Mouse (Mus musculus) heart, embryonic 15.5 days (tissue): Measurements from ENCODE around the gene Gimap8. TPM values are rescaled to one million over a fixed set of nuclear protein-coding genes. Genes with fewer than 3 reads are reported as not detected.

Experiments
- ATAC-seq: fragments of 200-750 bp; cut with Nextera tagmentation; replicated peaks from 2 replicates; pipeline ENCODE4 v1.8.0; 2017; ENCODE audit warnings: low read depth, moderate TSS enrichment; ENCODE audit not compliant: insufficient number of reproducible peaks, insufficient read depth, low FRiP score
- H3K27ac ChIP-seq: fragments of 300-500 bp; sonication (generic); 2 replicates; pipeline ENCODE4 v1.5.1; 2015; ENCODE audit warnings: mild to moderate bottlenecking, inconsistent platforms
- H3K27me3 ChIP-seq: fragments of 300-500 bp; sonication (generic); 2 replicates; pipeline ENCODE4 v1.6.1; 2015; ENCODE audit warnings: inconsistent platforms
- H3K36me3 ChIP-seq: fragments of 300-500 bp; sonication (generic); 2 replicates; pipeline ENCODE4 v1.6.1; 2015; ENCODE audit warnings: mild to moderate bottlenecking, inconsistent platforms
- H3K4me1 ChIP-seq: fragments of 300-500 bp; sonication (generic); replicated peaks from 2 replicates; pipeline ENCODE4 v1.6.1; 2015; ENCODE audit warnings: inconsistent platforms
- H3K4me2 ChIP-seq: fragments of 300-500 bp; sonication (generic); 2 replicates; pipeline ENCODE4 v1.6.1; 2015; ENCODE audit warnings: inconsistent platforms, mild to moderate bottlenecking, moderate library complexity
- H3K4me3 ChIP-seq: fragments of 300-500 bp; sonication (generic); 2 replicates; pipeline ENCODE4 v1.5.1; 2015; ENCODE audit warnings: mild to moderate bottlenecking, inconsistent platforms
- H3K9ac ChIP-seq: fragments of 300-500 bp; sonication (generic); 2 replicates; pipeline ENCODE4 v1.6.1; 2015; ENCODE audit warnings: mild to moderate bottlenecking, inconsistent platforms
- H3K9me3 ChIP-seq: fragments of 300-500 bp; sonication (generic); replicated peaks from 2 replicates; pipeline ENCODE4 v1.6.1; 2016; ENCODE audit warnings: inconsistent platforms
- WGBS: fragments of 180-500 bp; shearing (Covaris S2); methylation state at CpG from one replicate; pipeline ENCODE4 v1.1.7; 2015; ENCODE audit warnings: mixed read lengths; 5-methylcytosine and 5-hydroxymethylcytosine counted together
- polyA plus RNA-seq: library from polyadenylated mRNA; unstranded; fragments of >200 nt; fragmentation: Nextera tagmentation; extraction: Ambion mirVana; gene quantifications from 2 replicates; pipeline ENCODE4 v1.2.1, GENCODE M21; 2015

The Gimap8 gene
- polyA plus RNA-seq, 1 experiment from 2014 or later, result 1.6 TPM

- Histone ChIP-seq H3K9me3 (no peaks in the 10 kb centered on the region), H3K27me3 (no peaks in the 10 kb centered on the region), H3K4me2 (no peak overlapping the region), H3K4me3 (no peak overlapping the region), H3K4me1 (no peaks in the 10 kb centered on the region), H3K9ac (no peak overlapping the region), H3K36me3 (no peaks in the 10 kb centered on the region), H3K27ac (no peak overlapping the region)
- ATAC-seq, result no peak
Measured at GRCm38 (mm10) chr6:48668022-48668421, 21.0 kb downstream of the Gimap8 start.

- WGBS, result 50% methylated on average over 2 of the region's 2 CpGs
- H3K36me3 ChIP-seq, result no peaks in the 10 kb centered on the region
- no peak overlapping the region for H3K9ac ChIP-seq
- H3K9me3 ChIP-seq, result no peaks in the 10 kb centered on the region
- ATAC-seq, result no peak
- H3K27ac ChIP-seq, result no peak overlapping the region
- H3K27me3 ChIP-seq, result no peaks in the 10 kb centered on the region
- no peak overlapping the region for H3K4me2 ChIP-seq
- H3K4me1 ChIP-seq, result no peaks in the 10 kb centered on the region
- no peak overlapping the region for H3K4me3 ChIP-seq
Measured at GRCm38 (mm10) chr6:48669446-48669969, 22.5 kb downstream of the Gimap8 start.

GRCm38 (mm10) chr6:48674291-48675058, 27.4 kb downstream of the Gimap8 start:
- Histone ChIP-seq H3K27me3 (no peaks in the 10 kb centered on the region), H3K4me3 (no peak overlapping the region), H3K4me2 (no peak overlapping the region), H3K36me3 (no peaks in the 10 kb centered on the region), H3K9me3 (no peaks in the 10 kb centered on the region), H3K4me1 (0 out of 2 replicates have a peak, but pooled peaks cover 4% of the 10 kb centered on the region), H3K9ac (no peak overlapping the region), H3K27ac (no peak overlapping the region)
- 92% methylated on average over 9 of the region's 9 CpGs for WGBS
- no peak for ATAC-seq

- H3K36me3 ChIP-seq, result no peaks in the 10 kb centered on the region
- H3K27me3 ChIP-seq, result no peaks in the 10 kb centered on the region
- WGBS, result 43% methylated on average over 10 of the region's 10 CpGs
- H3K9ac ChIP-seq, result no peak overlapping the region
- ATAC-seq, result no peak
- peak overlapping the region; percentile 53 for H3K4me2 ChIP-seq
- H3K4me1 ChIP-seq, result 0 out of 2 replicates have a peak, but pooled peaks cover 4% of the 10 kb centered on the region
- peak overlapping the region; percentile 44 for H3K4me3 ChIP-seq
- H3K9me3 ChIP-seq, result no peaks in the 10 kb centered on the region
- peak overlapping the region; percentile 36 for H3K27ac ChIP-seq
Measured at GRCm38 (mm10) chr6:48675400-48675930, 28.4 kb downstream of the Gimap8 start.

GRCm38 (mm10) chr6:48675931-48676859, 29.2 kb downstream of the Gimap8 start, which contains the start of gene Gimap9:
Gimap9 (plus strand) TSS chr6:48676129.
- WGBS, result 24% methylated on average over 13 of the region's 13 CpGs
- H3K36me3 ChIP-seq, result no peaks in the 10 kb centered on the region
- H3K4me2 ChIP-seq, result peak within 1 kb of the TSS; percentile 53
- H3K9me3 ChIP-seq, result no peaks in the 10 kb centered on the region
- H3K4me3 ChIP-seq, result peak within 1 kb of the TSS; percentile 44
- H3K27me3 ChIP-seq, result no peaks in the 10 kb centered on the region
- peak within 1 kb of the TSS; percentile 36 for H3K27ac ChIP-seq
- H3K4me1 ChIP-seq, result 0 out of 2 replicates have a peak, but pooled peaks cover 4% of the 10 kb centered on the region
- ATAC-seq, result 0 out of 2 replicates have a peak, but pooled peaks have one; percentile 25
- peak within 1 kb of the TSS; percentile 2; the same call in 1 of the 2 replicates for H3K9ac ChIP-seq

- ATAC-seq, result peak; percentile 31; the same call in 1 of the 2 replicates
- H3K27me3 ChIP-seq, result no peaks in the 10 kb centered on the region
- no peaks in the 10 kb centered on the region for H3K36me3 ChIP-seq
- H3K27ac ChIP-seq, result no peak overlapping the region; the same call in 1 of the 2 replicates
- H3K4me3 ChIP-seq, result peak overlapping the region; percentile 44
- H3K4me1 ChIP-seq, result 0 out of 2 replicates have a peak, but pooled peaks cover 4% of the 10 kb centered on the region
- WGBS, result 73% methylated on average over 5 of the region's 5 CpGs
- H3K4me2 ChIP-seq, result peak overlapping the region; percentile 53
- no peak overlapping the region for H3K9ac ChIP-seq
- H3K9me3 ChIP-seq, result no peaks in the 10 kb centered on the region
Measured at GRCm38 (mm10) chr6:48676860-48677415, 29.9 kb downstream of the Gimap8 start.

GRCm38 (mm10) chr6:48677492-48678345, 30.7 kb downstream of the Gimap8 start:
- Histone ChIP-seq H3K4me3 (peak overlapping the region; percentile 21; the same call in 1 of the 2 replicates), H3K4me2 (no peak overlapping the region; the same call in 1 of the 2 replicates)

GRCm38 (mm10) chr6:48678391-48678790, 31.4 kb downstream of the Gimap8 start:
- Histone ChIP-seq H3K9me3 (no peaks in the 10 kb centered on the region), H3K27ac (no peak overlapping the region), H3K27me3 (no peaks in the 10 kb centered on the region), H3K4me2 (no peak overlapping the region), H3K9ac (no peak overlapping the region), H3K36me3 (no peaks in the 10 kb centered on the region), H3K4me3 (no peak overlapping the region), H3K4me1 (0 out of 2 replicates have a peak, but pooled peaks cover 4% of the 10 kb centered on the region)
- no peak for ATAC-seq
- 71% methylated on average over 4 of the region's 4 CpGs for WGBS

More at GRCm38 (mm10) chr6:48677492-48678345, 30.7 kb downstream of the Gimap8 start:
- H3K9ac ChIP-seq, result no peak overlapping the region
- no peak overlapping the region for H3K27ac ChIP-seq
- H3K9me3 ChIP-seq, result no peaks in the 10 kb centered on the region
- H3K27me3 ChIP-seq, result no peaks in the 10 kb centered on the region
- H3K4me1 ChIP-seq, result 0 out of 2 replicates have a peak, but pooled peaks cover 4% of the 10 kb centered on the region
- WGBS, result 86% methylated on average over 17 of the region's 17 CpGs
- no peak for ATAC-seq
- no peaks in the 10 kb centered on the region for H3K36me3 ChIP-seq

- Histone ChIP-seq H3K4me3 (no peak overlapping the region), H3K36me3 (no peaks in the 10 kb centered on the region), H3K9me3 (no peaks in the 10 kb centered on the region), H3K27ac (no peak overlapping the region), H3K9ac (no peak overlapping the region), H3K4me1 (0 out of 2 replicates have a peak, but pooled peaks cover 4% of the 10 kb centered on the region), H3K4me2 (no peak overlapping the region), H3K27me3 (no peaks in the 10 kb centered on the region)
- WGBS, result 72% methylated on average over 6 of the region's 6 CpGs
- ATAC-seq, result no peak
Measured at GRCm38 (mm10) chr6:48679701-48680100, 32.7 kb downstream of the Gimap8 start.

- Histone ChIP-seq H3K9me3 (no peaks in the 10 kb centered on the region), H3K27ac (no peak overlapping the region)
Measured at GRCm38 (mm10) chr6:48680421-48680820, 33.4 kb downstream of the Gimap8 start.

More at GRCm38 (mm10) chr6:48680421-48680820, 33.4 kb downstream of the Gimap8 start:
- no peak overlapping the region for H3K4me2 ChIP-seq
- WGBS, result 68% methylated on average over 5 of the region's 5 CpGs
- no peak overlapping the region for H3K9ac ChIP-seq
- no peaks in the 10 kb centered on the region for H3K27me3 ChIP-seq
- no peak overlapping the region for H3K4me3 ChIP-seq
- no peak for ATAC-seq
- H3K4me1 ChIP-seq, result 0 out of 2 replicates have a peak, but pooled peaks cover 4% of the 10 kb centered on the region
- H3K36me3 ChIP-seq, result no peaks in the 10 kb centered on the region
